Mouse (Mus musculus) MEL (cell line): Measurements from ENCODE around the gene Ubxn10. TPM values are rescaled to one million over a fixed set of nuclear protein-coding genes. Genes with fewer than 3 reads are reported as not detected.

Source experiments
- DNase-seq: peaks from one replicate; pipeline ENCODE4 v3.0.0; 2011; ENCODE audit warnings: low read depth, low spot score
- H3K27ac ChIP-seq: 2 replicates; pipeline ENCODE4 v1.5.1; 2012; ENCODE audit warnings: low read depth, mild to moderate bottlenecking, control low read depth, low read length, moderate library complexity; ENCODE audit not compliant: control insufficient read depth
- H3K27me3 ChIP-seq, 2 experiments: fragments of 150-350 bp in 1 of 2; sonication (generic) in 1 of 2; 2 replicates each; pipeline ENCODE4 v1.6.1; 2012; ENCODE audit warnings: low read length in 2 of 2, mild to moderate bottlenecking in 2 of 2, improper control_type of control experiment in 1 of 2, moderate library complexity in 1 of 2; ENCODE audit not compliant: insufficient read depth in 2 of 2, control insufficient read depth in 1 of 2
- H3K36me3 ChIP-seq, 2 experiments: 2 replicates each; pipeline ENCODE4 v1.6.1; 2012 to 2014; ENCODE audit warnings: low read length in 2 of 2, improper control_type of control experiment in 1 of 2, inconsistent platforms in 1 of 2, mild to moderate bottlenecking in 1 of 2; ENCODE audit not compliant: insufficient read depth in 2 of 2, control insufficient read depth in 1 of 2
- H3K4me1 ChIP-seq, 2 experiments: fragments of 150-350 bp in 1 of 2; sonication (generic) in 1 of 2; 2 replicates each; pipeline ENCODE4 v1.6.1; 2012; ENCODE audit warnings: low read length in 2 of 2, improper control_type of control experiment in 1 of 2, mild to moderate bottlenecking in 1 of 2; ENCODE audit not compliant: insufficient read depth in 2 of 2, control insufficient read depth in 1 of 2
- H3K4me3 ChIP-seq, 2 experiments: fragments of 150-350 bp in 1 of 2; sonication (generic) in 1 of 2; 2 replicates each; pipeline ENCODE4 v1.5.1; 2012; ENCODE audit warnings: low read depth in 2 of 2, low read length in 2 of 2, mild to moderate bottlenecking in 2 of 2, moderate library complexity in 2 of 2, control low read depth in 1 of 2, improper control_type of control experiment in 1 of 2; ENCODE audit not compliant: control insufficient read depth in 1 of 2, insufficient read depth in 1 of 2
- H3K79me2 ChIP-seq: 2 replicates; pipeline ENCODE4 v1.6.1; 2012; ENCODE audit warnings: mild to moderate bottlenecking, low read length, moderate library complexity; ENCODE audit not compliant: control insufficient read depth, poor library complexity, insufficient read depth
- H3K9ac ChIP-seq: 2 replicates; pipeline ENCODE4 v1.6.1; 2012; ENCODE audit warnings: low read depth, mild to moderate bottlenecking, control low read depth, low read length, moderate library complexity; ENCODE audit not compliant: control insufficient read depth, poor library complexity, severe bottlenecking
- H3K9me3 ChIP-seq: fragments of 150-350 bp; sonication (generic); replicated peaks from 2 replicates; pipeline ENCODE4 v1.6.1; 2012; ENCODE audit warnings: mild to moderate bottlenecking, low read length, improper control_type of control experiment, moderate library complexity; ENCODE audit not compliant: insufficient read depth
- BHLHE40 ChIP-seq: IDR thresholded peaks from 2 replicates; pipeline ENCODE4 v1.6.1; 2012; ENCODE audit warnings: low read depth, mild to moderate bottlenecking, inconsistent platforms, low read length, improper control_type of control experiment, borderline replicate concordance
- CHD1 ChIP-seq: IDR thresholded peaks from 2 replicates; pipeline ENCODE4 v1.6.1; 2012; ENCODE audit warnings: low read depth, mild to moderate bottlenecking, inconsistent platforms, low read length, improper control_type of control experiment
- CHD2 ChIP-seq: IDR thresholded peaks from 2 replicates; pipeline ENCODE4 v1.6.1; 2011; ENCODE audit warnings: low read length, improper control_type of control experiment
- CTCF ChIP-seq, 3 experiments: IDR thresholded peaks in 2 of 3; conservative IDR thresholded peaks in 1 of 3; 2 replicates each; pipeline ENCODE4 v1.5.1; 2011 to 2012; ENCODE audit warnings: low read length in 3 of 3, low read depth in 2 of 3, mild to moderate bottlenecking in 2 of 3, improper control_type of control experiment in 1 of 3, inconsistent platforms in 1 of 3, mixed read lengths in 1 of 3, moderate library complexity in 1 of 3; ENCODE audit not compliant: control insufficient read depth in 1 of 3, insufficient read depth in 1 of 3, poor library complexity in 1 of 3, severe bottlenecking in 1 of 3
- E2F4 ChIP-seq: IDR thresholded peaks from 2 replicates; pipeline ENCODE4 v1.6.1; 2011; ENCODE audit warnings: low read depth, low read length, improper control_type of control experiment, borderline replicate concordance
- ELF1 ChIP-seq: IDR thresholded peaks from 2 replicates; pipeline ENCODE4 v1.6.1; 2014; ENCODE audit warnings: low read depth, mild to moderate bottlenecking, inconsistent platforms, low read length, improper control_type of control experiment, moderate library complexity
- EP300 ChIP-seq, 2 experiments: IDR thresholded peaks; 2 replicates each; pipeline ENCODE4 v1.6.1; 2011; ENCODE audit warnings: improper control_type of control experiment in 2 of 2, low read length in 2 of 2, low read depth in 1 of 2, mild to moderate bottlenecking in 1 of 2
- GABPA ChIP-seq: IDR thresholded peaks from 2 replicates; pipeline ENCODE4 v1.6.1; 2012; ENCODE audit warnings: low read depth, mild to moderate bottlenecking, inconsistent platforms, low read length, improper control_type of control experiment, moderate library complexity
- GATA1 ChIP-seq: IDR thresholded peaks from 2 replicates; pipeline ENCODE4 v1.6.1; 2011; ENCODE audit warnings: low read depth, low read length, improper control_type of control experiment
- KAT2A ChIP-seq: conservative IDR thresholded peaks from 2 replicates; pipeline ENCODE4 v1.6.1; 2012; ENCODE audit warnings: low read depth, low read length, improper control_type of control experiment, inconsistent platforms
- MAFK ChIP-seq: IDR thresholded peaks from 2 replicates; pipeline ENCODE4 v1.6.1; 2011; ENCODE audit warnings: low read depth, mild to moderate bottlenecking, low read length, improper control_type of control experiment, borderline replicate concordance
- MEF2A ChIP-seq: IDR thresholded peaks from 2 replicates; pipeline ENCODE4 v1.6.1; 2014; ENCODE audit warnings: low read depth, mild to moderate bottlenecking, inconsistent platforms, low read length, improper control_type of control experiment; ENCODE audit not compliant: poor library complexity, insufficient replicate concordance, severe bottlenecking; ENCODE audit errors: extremely low read depth
- MYB ChIP-seq: IDR thresholded peaks from 2 replicates; pipeline ENCODE4 v1.6.1; 2011; ENCODE audit warnings: mild to moderate bottlenecking, low read depth, low read length, improper control_type of control experiment
- POLR2AphosphoS2 ChIP-seq: IDR thresholded peaks from 2 replicates; pipeline ENCODE4 v1.6.1; 2011; ENCODE audit warnings: low read length, improper control_type of control experiment
- RAD21 ChIP-seq: IDR thresholded peaks from 2 replicates; pipeline ENCODE4 v1.6.1; 2011; ENCODE audit warnings: mild to moderate bottlenecking, low read depth, low read length, improper control_type of control experiment
- SIN3A ChIP-seq: IDR thresholded peaks from 2 replicates; pipeline ENCODE4 v1.6.1; 2012; ENCODE audit warnings: low read length, improper control_type of control experiment, inconsistent platforms
- SMC3 ChIP-seq: IDR thresholded peaks from 2 replicates; pipeline ENCODE4 v1.6.1; 2011; ENCODE audit warnings: low read depth, low read length, improper control_type of control experiment
- TAL1 ChIP-seq: IDR thresholded peaks from 2 replicates; pipeline ENCODE4 v1.6.1; 2012; ENCODE audit warnings: mild to moderate bottlenecking, inconsistent platforms, low read length, moderate library complexity, mixed read lengths
- TBP ChIP-seq: IDR thresholded peaks from 2 replicates; pipeline ENCODE4 v1.8.0; 2011; ENCODE audit warnings: low read depth, low read length, improper control_type of control experiment
- TCF12 ChIP-seq: IDR thresholded peaks from 2 replicates; pipeline ENCODE4 v1.6.1; 2014; ENCODE audit warnings: low read depth, mild to moderate bottlenecking, inconsistent platforms, low read length, improper control_type of control experiment, moderate library complexity
- USF1 ChIP-seq: IDR thresholded peaks from 2 replicates; pipeline ENCODE4 v1.6.1; 2014; ENCODE audit warnings: low read depth, mild to moderate bottlenecking, inconsistent platforms, low read length, improper control_type of control experiment, moderate library complexity
- USF2 ChIP-seq, 2 experiments: IDR thresholded peaks; 2 replicates each; pipeline ENCODE4 v1.6.1; 2011 to 2012; ENCODE audit warnings: improper control_type of control experiment in 2 of 2, low read length in 2 of 2, borderline replicate concordance in 1 of 2, inconsistent platforms in 1 of 2, low read depth in 1 of 2, mild to moderate bottlenecking in 1 of 2; ENCODE audit not compliant: insufficient read depth in 1 of 2
- ZC3H11A ChIP-seq: IDR thresholded peaks from 2 replicates; pipeline ENCODE4 v1.6.1; 2012; ENCODE audit warnings: low read depth, mild to moderate bottlenecking, inconsistent platforms, low read length, improper control_type of control experiment
- ZMIZ1 ChIP-seq: IDR thresholded peaks from 2 replicates; pipeline ENCODE4 v1.6.1; 2012; ENCODE audit warnings: low read depth, mild to moderate bottlenecking, inconsistent platforms, low read length, improper control_type of control experiment, moderate library complexity
- ZNF384 ChIP-seq: IDR thresholded peaks from 2 replicates; pipeline ENCODE4 v1.6.1; 2012; ENCODE audit warnings: low read depth, mild to moderate bottlenecking, inconsistent platforms, low read length, improper control_type of control experiment
- polyA plus RNA-seq, 2 experiments: library from polyadenylated mRNA; stranded (reverse) in 1 of 2; unstranded in 1 of 2; fragments of >175 nt in 1 of 2; fragments of >200 nt in 1 of 2; gene quantifications; 2 replicates each; pipeline versions ENCODE4 v1.2.1 to v1.2.4; 2012; ENCODE audit warnings: low replicate concordance in 2 of 2, low read depth in 1 of 2; ENCODE audit not compliant: insufficient read length in 2 of 2, insufficient read depth in 1 of 2, missing spikeins in 1 of 2
- total RNA-seq: library from RNA; depleted of rRNA; stranded (reverse); fragments of 300-350 nt; gene quantifications from 2 replicates; pipeline ENCODE4 v1.2.3, GENCODE M21; 2012

The Ubxn10 gene
- total and polyA plus RNA-seq, 3 experiments = not detected

DNA sequence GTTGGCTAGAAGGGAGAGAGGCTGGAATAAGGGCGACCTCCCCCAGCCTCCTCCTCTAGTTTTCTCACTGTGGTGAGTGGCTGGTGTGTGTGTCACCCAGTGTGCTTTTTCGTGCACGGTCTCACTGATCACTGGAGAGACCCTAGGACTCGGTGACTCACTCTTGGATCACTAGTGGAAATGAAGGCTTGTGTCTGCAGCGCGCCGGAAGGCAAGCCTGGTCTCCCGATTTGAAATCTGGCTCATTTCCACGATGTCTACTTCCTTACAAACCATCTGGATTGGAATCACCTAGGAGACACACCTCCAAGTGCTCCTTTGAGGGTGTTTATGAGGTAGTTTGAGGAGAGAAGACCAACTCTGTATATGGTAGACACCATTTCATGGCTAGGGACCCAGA lies 9.9 kb upstream of the Ubxn10 start:
- Histone ChIP-seq H3K36me3 (no peaks in the 10 kb centered on the region), H3K9me3 (no peaks in the 10 kb centered on the region), H3K9ac (no peak overlapping the region), H3K27me3 (no peaks in the 10 kb centered on the region), H3K79me2 (no peaks in the 10 kb centered on the region), H3K4me1 (no peaks in the 10 kb centered on the region), H3K27ac (no peak overlapping the region), H3K4me3 (no peak overlapping the region)
- no peak for TF ChIP-seq CHD1
- no peak for TF ChIP-seq EP300 (IDR thresholded peaks at IDR 0.05; ENCODE audit: low read depth in 1 of 2, low read length in 2 of 2)
- TF ChIP-seq MYB = no peak
- TF ChIP-seq SMC3 = no peak
- no peak for TF ChIP-seq ZNF384
- TF ChIP-seq RAD21 = no peak
- no peak for DNase-seq

DNA sequence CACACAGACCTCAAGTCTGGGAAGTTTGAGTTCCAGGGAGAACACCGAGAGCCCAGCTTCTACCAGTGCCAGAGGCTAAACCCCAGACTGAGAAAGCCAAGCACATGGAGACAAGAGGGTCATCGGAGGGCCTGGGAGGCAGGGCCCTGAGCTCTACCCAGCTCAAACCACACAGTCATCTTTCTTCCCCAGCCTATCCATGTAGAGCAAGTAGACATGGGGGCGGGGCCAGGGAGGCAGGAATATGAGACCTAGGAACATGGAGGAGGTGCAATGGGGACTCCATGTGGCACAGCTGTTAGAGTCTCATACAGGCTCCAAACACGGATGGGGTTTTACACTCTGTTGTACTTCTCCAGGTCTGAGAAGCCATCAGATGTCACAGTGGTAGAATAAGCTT lies 8.9 kb upstream of the Ubxn10 start:
- TF ChIP-seq MYB (no peak), KAT2A (no peak), BHLHE40 (no peak), E2F4 (no peak), SIN3A (no peak), CTCF (IDR thresholded peaks at IDR 0.05 in 2 of 3, conservative IDR thresholded peaks at IDR 0.05 in 1 of 3; ENCODE audit: control insufficient read depth in 1 of 3, insufficient read depth in 1 of 3, low read depth in 2 of 3, low read length in 3 of 3, poor library complexity in 1 of 3, severe bottlenecking in 1 of 3) (no peak), TBP (no peak), MEF2A (no peak)
- TF ChIP-seq, all 39 proteins: peak for 0

DNA sequence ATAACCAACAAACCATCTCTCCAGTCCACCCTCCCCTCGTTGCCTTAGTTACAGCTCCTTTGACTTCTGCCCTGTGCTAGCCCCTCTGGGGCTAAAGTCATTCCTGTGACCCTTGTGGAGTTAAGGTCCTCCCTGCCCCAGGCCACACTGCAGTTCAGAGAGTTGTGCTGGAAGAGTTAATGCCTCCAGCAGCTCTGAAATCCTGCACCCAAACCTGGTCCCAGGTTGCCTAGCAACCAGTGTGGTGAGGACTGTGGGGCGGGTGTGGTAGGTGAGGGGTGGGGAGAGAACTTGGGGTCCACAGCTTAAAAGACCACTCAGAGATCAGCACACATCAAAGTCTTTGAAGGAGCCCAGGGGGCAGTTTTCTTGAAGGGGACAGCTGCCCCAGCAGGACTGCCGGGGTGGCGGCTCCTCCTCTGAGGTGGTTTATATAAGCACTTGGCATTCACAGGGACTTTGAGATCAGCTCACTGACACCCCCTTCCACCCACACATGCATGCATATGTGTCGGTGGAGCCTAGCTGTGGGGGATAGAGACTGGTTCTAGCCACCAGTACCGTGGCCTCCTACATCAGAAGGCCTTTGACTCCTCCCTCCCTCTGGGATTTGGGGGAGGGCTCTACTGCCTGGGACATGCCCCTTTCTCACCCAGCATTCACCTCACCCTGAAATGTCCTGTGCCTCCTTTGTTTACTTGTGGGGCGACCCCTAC lies 2.3 kb upstream of the Ubxn10 start:
- no peaks in the 10 kb centered on the region for H3K27me3 ChIP-seq
- no peaks in the 10 kb centered on the region for H3K79me2 ChIP-seq
- no peaks in the 10 kb centered on the region for H3K4me1 ChIP-seq
- no peak for DNase-seq
- no peaks in the 10 kb centered on the region for H3K36me3 ChIP-seq
- no peak overlapping the region for H3K4me3 ChIP-seq
- no peaks in the 10 kb centered on the region for H3K9me3 ChIP-seq
- H3K9ac ChIP-seq = no peak overlapping the region
- no peak overlapping the region for H3K27ac ChIP-seq
- TF ChIP-seq POLR2AphosphoS2 (no peak), GABPA (no peak), KAT2A (no peak), TCF12 (no peak), ZMIZ1 (no peak), USF1 (no peak), E2F4 (no peak), MAFK (no peak), USF2 (IDR thresholded peaks at IDR 0.05; ENCODE audit: borderline replicate concordance in 1 of 2, insufficient read depth in 1 of 2, low read depth in 1 of 2, low read length in 2 of 2) (no peak), MEF2A (no peak), ZC3H11A (no peak), CHD2 (no peak), ELF1 (no peak), TAL1 (no peak), GATA1 (no peak), SMC3 (no peak)

More for the DNA sequence above, 8.9 kb upstream of the Ubxn10 start:
- Histone ChIP-seq H3K27ac (no peak overlapping the region), H3K27me3 (no peaks in the 10 kb centered on the region), H3K4me3 (no peak overlapping the region), H3K9ac (no peak overlapping the region), H3K79me2 (no peaks in the 10 kb centered on the region), H3K36me3 (no peaks in the 10 kb centered on the region), H3K4me1 (no peaks in the 10 kb centered on the region), H3K9me3 (no peaks in the 10 kb centered on the region)
- no peak for DNase-seq
